In the genomic region with DNA sequence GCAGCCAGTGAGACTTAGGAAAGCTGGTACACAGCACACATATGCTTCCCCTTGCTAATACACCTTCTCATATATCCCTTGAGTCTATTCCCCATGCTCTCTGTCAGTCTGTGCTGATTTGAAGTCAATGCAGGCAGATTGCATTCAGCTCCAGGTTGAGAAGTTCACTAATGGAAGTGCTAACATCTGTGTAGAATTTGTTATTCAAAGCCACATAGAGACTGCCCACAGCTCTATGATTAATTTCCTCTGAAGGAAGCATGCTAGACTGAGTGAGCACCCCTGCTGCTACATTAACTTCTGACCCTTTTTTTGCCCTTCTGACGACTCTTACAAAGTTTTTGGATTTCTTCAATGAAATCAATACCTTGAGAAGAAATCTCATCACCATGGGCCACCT, we compare ENCODE assay signal across 13 mouse cellular contexts.
"Had no signal": no experiment of that assay in that cellular context is flagged by ENCODE, and none has a peak within 500 bp of the region (broad histone marks: within the 10 kb centered on the region; RNA-seq: fewer than 3 reads in every experiment).

No protein-coding gene starts in this region.

- H3K9me3 ChIP-seq: limb, embryonic 15.5 days; liver, embryonic 12.5 days; midbrain, embryonic 12.5 days had no signal

- DNase-seq: kidney, adult 9 months; kidney, postnatal 36 days; layer of hippocampus, adult 9-11 months; left cerebral cortex, postnatal 4 days; lung, embryonic 14.5 days; lung, postnatal 10 days; lung, postnatal 4 days; thymus, postnatal 4 days had no signal

- H3K4me1 ChIP-seq: limb, embryonic 15.5 days; liver, embryonic 12.5 days; midbrain, embryonic 12.5 days had no signal

- H3K4me2 ChIP-seq: limb, embryonic 15.5 days; liver, embryonic 12.5 days; lung, embryonic 14.5 days; midbrain, embryonic 12.5 days had no signal

- H3K4me3 ChIP-seq: limb, embryonic 15.5 days; liver, embryonic 12.5 days; midbrain, embryonic 12.5 days had no signal

- ATAC-seq: liver, embryonic 12.5 days had no signal

- H3K27me3 ChIP-seq: limb, embryonic 15.5 days; liver, embryonic 12.5 days; midbrain, embryonic 12.5 days had no signal

- H3K9ac ChIP-seq: limb, embryonic 15.5 days; liver, embryonic 12.5 days; lung, embryonic 14.5 days; midbrain, embryonic 12.5 days had no signal

- H3K27ac ChIP-seq: kidney, postnatal 0 days; limb, embryonic 15.5 days; liver, embryonic 12.5 days; midbrain, embryonic 12.5 days; stomach, postnatal 0 days had no signal

- H3K36me3 ChIP-seq: limb, embryonic 15.5 days; liver, embryonic 12.5 days; midbrain, embryonic 12.5 days had no signal
